Mouse (Mus musculus) CH12.LX (cell line): Measurements from ENCODE around the gene Fars2. TPM values are rescaled to one million over a fixed set of nuclear protein-coding genes. Genes with fewer than 3 reads are reported as not detected.

Experiments
- DNase-seq: peaks from one replicate; pipeline ENCODE4 v3.0.0-alpha.2; 2013; ENCODE audit errors: extremely low read depth
- H3K27ac ChIP-seq: 2 replicates; pipeline ENCODE4 v1.5.1; 2012; ENCODE audit warnings: low read depth, mild to moderate bottlenecking, control low read depth, moderate library complexity; ENCODE audit not compliant: insufficient read depth
- H3K27me3 ChIP-seq: replicated peaks from 2 replicates; pipeline ENCODE3; 2012; ENCODE audit warnings: inconsistent platforms
- H3K36me3 ChIP-seq, 2 experiments: replicated peaks in 1 of 2; 2 replicates each; pipeline versions ENCODE3 to v1.6.1; 2012; ENCODE audit warnings: inconsistent platforms in 1 of 2, low read length in 1 of 2, mild to moderate bottlenecking in 1 of 2, mixed read lengths in 1 of 2, moderate library complexity in 1 of 2; ENCODE audit not compliant: control insufficient read depth in 1 of 2, insufficient read depth in 1 of 2
- H3K4me1 ChIP-seq, 2 experiments: 2 replicates each; pipeline ENCODE4 v1.6.1; 2012; ENCODE audit warnings: inconsistent platforms in 1 of 2, moderate library complexity in 1 of 2; ENCODE audit not compliant: insufficient read depth in 2 of 2, control insufficient read depth in 1 of 2
- H3K4me2 ChIP-seq: 2 replicates; pipeline ENCODE4 v1.6.1; 2012; ENCODE audit warnings: low read depth, mild to moderate bottlenecking, control low read depth; ENCODE audit not compliant: poor library complexity, insufficient read depth, severe bottlenecking
- H3K4me3 ChIP-seq, 3 experiments: fragments of 150-350 bp in 1 of 3; sonication (generic) in 1 of 3; replicated peaks in 1 of 3; 2 replicates each; pipeline versions ENCODE3 to v1.5.1; 2011 to 2012; ENCODE audit warnings: low read depth in 2 of 3, low read length in 2 of 3, mild to moderate bottlenecking in 2 of 3, moderate library complexity in 2 of 3, control low read depth in 1 of 3, improper control_type of control experiment in 1 of 3, inconsistent platforms in 1 of 3, mixed read lengths in 1 of 3; ENCODE audit not compliant: poor library complexity in 1 of 3
- H3K79me2 ChIP-seq: replicated peaks from 2 replicates; pipeline ENCODE4 v1.6.1; 2012; ENCODE audit warnings: mild to moderate bottlenecking, moderate library complexity; ENCODE audit not compliant: control insufficient read depth, poor library complexity, insufficient read depth, severe bottlenecking; ENCODE audit errors: extremely low read depth
- H3K9ac ChIP-seq: 2 replicates; pipeline ENCODE4 v1.6.1; 2012; ENCODE audit warnings: low read depth, mild to moderate bottlenecking, control low read depth, moderate library complexity; ENCODE audit not compliant: insufficient read depth
- H3K9me3 ChIP-seq: replicated peaks from 2 replicates; pipeline ENCODE3; 2012; ENCODE audit warnings: low read length, inconsistent platforms, mixed read lengths
- BHLHE40 ChIP-seq: IDR thresholded peaks from 2 replicates; pipeline ENCODE4 v1.6.1; 2011; ENCODE audit warnings: mild to moderate bottlenecking, low read depth, low read length, improper control_type of control experiment
- CHD1 ChIP-seq: IDR thresholded peaks from 2 replicates; pipeline ENCODE4 v1.6.1; 2012; ENCODE audit warnings: low read depth, low read length, improper control_type of control experiment, inconsistent platforms
- CHD2 ChIP-seq: IDR thresholded peaks from 2 replicates; pipeline ENCODE4 v1.6.1; 2011; ENCODE audit warnings: low read length, improper control_type of control experiment
- CTCF ChIP-seq, 2 experiments: IDR thresholded peaks in 1 of 2; conservative IDR thresholded peaks in 1 of 2; 2 replicates each; pipeline ENCODE4 v1.5.1; 2011 to 2012; ENCODE audit warnings: low read depth in 2 of 2, low read length in 2 of 2, improper control_type of control experiment in 1 of 2, inconsistent platforms in 1 of 2, mild to moderate bottlenecking in 1 of 2, moderate library complexity in 1 of 2
- E2F4 ChIP-seq: IDR thresholded peaks from 2 replicates; pipeline ENCODE4 v1.6.1; 2011; ENCODE audit warnings: low read depth, low read length, improper control_type of control experiment; ENCODE audit not compliant: insufficient replicate concordance
- ELF1 ChIP-seq: IDR thresholded peaks from 2 replicates; pipeline ENCODE4 v1.6.1; 2014; ENCODE audit warnings: low read depth, mild to moderate bottlenecking, inconsistent platforms, low read length, improper control_type of control experiment
- EP300 ChIP-seq: IDR thresholded peaks from 2 replicates; pipeline ENCODE4 v1.6.1; 2011; ENCODE audit warnings: low read length, improper control_type of control experiment
- ETS1 ChIP-seq: conservative IDR thresholded peaks from 2 replicates; pipeline ENCODE4 v1.6.1; 2012; ENCODE audit warnings: low read depth, mild to moderate bottlenecking, inconsistent platforms, low read length, improper control_type of control experiment, moderate library complexity
- GABPA ChIP-seq: IDR thresholded peaks from 2 replicates; pipeline ENCODE4 v1.6.1; 2012; ENCODE audit warnings: low read depth, low read length, improper control_type of control experiment, inconsistent platforms; ENCODE audit not compliant: insufficient replicate concordance
- HCFC1 ChIP-seq: IDR thresholded peaks from 2 replicates; pipeline ENCODE4 v1.6.1; 2012; ENCODE audit warnings: low read depth, mild to moderate bottlenecking, inconsistent platforms, low read length, improper control_type of control experiment
- IRF4 ChIP-seq: IDR thresholded peaks from 2 replicates; pipeline ENCODE4 v1.6.1; 2014; ENCODE audit warnings: low read depth, mild to moderate bottlenecking, inconsistent platforms, low read length, improper control_type of control experiment
- JUN ChIP-seq: IDR thresholded peaks from 2 replicates; pipeline ENCODE4 v1.6.1; 2011; ENCODE audit warnings: low read depth, mild to moderate bottlenecking, low read length, improper control_type of control experiment, moderate library complexity; ENCODE audit not compliant: insufficient read depth
- JUND ChIP-seq: conservative IDR thresholded peaks from 2 replicates; pipeline ENCODE4 v1.6.1; 2011; ENCODE audit warnings: low read depth, low read length, improper control_type of control experiment
- KAT2A ChIP-seq: IDR thresholded peaks from 2 replicates; pipeline ENCODE4 v1.6.1; 2012; ENCODE audit warnings: low read length, improper control_type of control experiment, inconsistent platforms; ENCODE audit not compliant: insufficient replicate concordance
- MAFK ChIP-seq: IDR thresholded peaks from 2 replicates; pipeline ENCODE4 v1.6.1; 2011; ENCODE audit warnings: low read length, improper control_type of control experiment; ENCODE audit not compliant: insufficient replicate concordance
- MAX ChIP-seq: IDR thresholded peaks from 2 replicates; pipeline ENCODE4 v1.6.1; 2011; ENCODE audit warnings: low read length, improper control_type of control experiment
- MAZ ChIP-seq: IDR thresholded peaks from 2 replicates; pipeline ENCODE4 v1.6.1; 2012; ENCODE audit warnings: low read depth, mild to moderate bottlenecking, inconsistent platforms, low read length, improper control_type of control experiment, moderate library complexity
- MEF2A ChIP-seq: IDR thresholded peaks from 2 replicates; pipeline ENCODE4 v1.6.1; 2014; ENCODE audit warnings: low read depth, mild to moderate bottlenecking, inconsistent platforms, low read length, improper control_type of control experiment, borderline replicate concordance
- MXI1 ChIP-seq: IDR thresholded peaks from 2 replicates; pipeline ENCODE4 v1.6.1; 2011; ENCODE audit warnings: mild to moderate bottlenecking, low read depth, low read length, improper control_type of control experiment
- MYC ChIP-seq: IDR thresholded peaks from 2 replicates; pipeline ENCODE4 v1.6.1; 2011; ENCODE audit warnings: low read depth, mild to moderate bottlenecking, improper control_type of control experiment, low read length
- NELFE ChIP-seq: IDR thresholded peaks from 2 replicates; pipeline ENCODE4 v1.6.1; 2011; ENCODE audit warnings: low read depth, low read length, improper control_type of control experiment
- NRF1 ChIP-seq: IDR thresholded peaks from 2 replicates; pipeline ENCODE4 v1.6.1; 2014; ENCODE audit warnings: low read depth, mild to moderate bottlenecking, inconsistent platforms, low read length, improper control_type of control experiment, moderate library complexity
- PAX5 ChIP-seq: IDR thresholded peaks from 2 replicates; pipeline ENCODE4 v1.6.1; 2012; ENCODE audit warnings: low read length, inconsistent platforms, mixed read lengths
- POLR2A ChIP-seq: IDR thresholded peaks from 2 replicates; pipeline ENCODE4 v1.6.1; 2011; ENCODE audit warnings: low read depth, mild to moderate bottlenecking, improper control_type of control experiment, low read length
- POLR2AphosphoS2 ChIP-seq: IDR thresholded peaks from 2 replicates; pipeline ENCODE4 v1.6.1; 2011; ENCODE audit warnings: low read depth, low read length, improper control_type of control experiment
- RAD21 ChIP-seq: IDR thresholded peaks from 2 replicates; pipeline ENCODE4 v1.6.1; 2011; ENCODE audit warnings: low read depth, mild to moderate bottlenecking, low read length, improper control_type of control experiment, moderate library complexity
- RCOR1 ChIP-seq: conservative IDR thresholded peaks from 2 replicates; pipeline ENCODE4 v1.6.1; 2012; ENCODE audit warnings: low read depth, mild to moderate bottlenecking, inconsistent platforms, low read length, improper control_type of control experiment
- SIN3A ChIP-seq: IDR thresholded peaks from 2 replicates; pipeline ENCODE4 v1.6.1; 2012; ENCODE audit warnings: low read length, improper control_type of control experiment, inconsistent platforms
- SMC3 ChIP-seq: IDR thresholded peaks from 2 replicates; pipeline ENCODE4 v1.6.1; 2011; ENCODE audit warnings: low read depth, low read length, improper control_type of control experiment
- TBP ChIP-seq: conservative IDR thresholded peaks from 2 replicates; pipeline ENCODE4 v1.6.1; 2011; ENCODE audit warnings: low read depth, low read length, improper control_type of control experiment
- TCF12 ChIP-seq: IDR thresholded peaks from 2 replicates; pipeline ENCODE4 v1.6.1; 2014; ENCODE audit warnings: low read depth, mild to moderate bottlenecking, inconsistent platforms, low read length, improper control_type of control experiment
- UBTF ChIP-seq: IDR thresholded peaks from 2 replicates; pipeline ENCODE4 v1.6.1; 2012; ENCODE audit warnings: low read depth, mild to moderate bottlenecking, inconsistent platforms, low read length, improper control_type of control experiment, moderate library complexity
- USF1 ChIP-seq: IDR thresholded peaks from 2 replicates; pipeline ENCODE4 v1.6.1; 2014; ENCODE audit warnings: low read depth, mild to moderate bottlenecking, inconsistent platforms, low read length, improper control_type of control experiment
- USF2 ChIP-seq: conservative IDR thresholded peaks from 2 replicates; pipeline ENCODE4 v1.6.1; 2011; ENCODE audit warnings: low read depth, low read length, improper control_type of control experiment
- ZC3H11A ChIP-seq: IDR thresholded peaks from 2 replicates; pipeline ENCODE4 v1.6.1; 2012; ENCODE audit warnings: low read depth, mild to moderate bottlenecking, inconsistent platforms, low read length, improper control_type of control experiment
- ZKSCAN1 ChIP-seq: IDR thresholded peaks from 2 replicates; pipeline ENCODE4 v1.6.1; 2012; ENCODE audit warnings: low read depth, inconsistent platforms, low read length, improper control_type of control experiment, borderline replicate concordance
- ZMIZ1 ChIP-seq: IDR thresholded peaks from 2 replicates; pipeline ENCODE4 v1.6.1; 2012; ENCODE audit warnings: low read depth, mild to moderate bottlenecking, inconsistent platforms, low read length, improper control_type of control experiment
- ZNF384 ChIP-seq: IDR thresholded peaks from 2 replicates; pipeline ENCODE4 v1.6.1; 2012; ENCODE audit warnings: low read depth, low read length, improper control_type of control experiment, inconsistent platforms
- dilution Hi-C: fragments of 300-500 bp; cut with MboI; formaldehyde crosslinking; loops from 2 replicates; pipeline ENCODE4 v1.14.3; 2020; ENCODE audit warnings: low sequenced_read_pairs; ENCODE audit not compliant: extremely low pct_unique_long_range_greater_than_20kb, extremely low pct_ligation_motif_present
- in situ Hi-C: fragments of 300-500 bp; cut with MboI; formaldehyde crosslinking; loops from 3 replicates; pipeline ENCODE4 v1.14.3; 2019; ENCODE audit warnings: low sequenced_read_pairs, low pct_ligation_motif_present, low pct_unique_long_range_greater_than_20kb, mixed read lengths
- polyA plus RNA-seq: library from polyadenylated mRNA; unstranded; fragments of >175 nt; gene quantifications from 2 replicates; pipeline ENCODE4 v1.2.1, GENCODE M21; 2012; ENCODE audit warnings: low read depth; ENCODE audit not compliant: insufficient read length
- total RNA-seq, 2 experiments: library from RNA; depleted of rRNA; stranded (reverse); fragments of 300-350 nt in 1 of 2; fragments of >200 nt in 1 of 2; gene quantifications; 2 replicates each; pipeline ENCODE4 v1.2.3; 2012 to 2014

The Fars2 gene
- total and polyA plus RNA-seq, 3 experiments = 30.2 to 47.7 (median 46.4) TPM

DNA sequence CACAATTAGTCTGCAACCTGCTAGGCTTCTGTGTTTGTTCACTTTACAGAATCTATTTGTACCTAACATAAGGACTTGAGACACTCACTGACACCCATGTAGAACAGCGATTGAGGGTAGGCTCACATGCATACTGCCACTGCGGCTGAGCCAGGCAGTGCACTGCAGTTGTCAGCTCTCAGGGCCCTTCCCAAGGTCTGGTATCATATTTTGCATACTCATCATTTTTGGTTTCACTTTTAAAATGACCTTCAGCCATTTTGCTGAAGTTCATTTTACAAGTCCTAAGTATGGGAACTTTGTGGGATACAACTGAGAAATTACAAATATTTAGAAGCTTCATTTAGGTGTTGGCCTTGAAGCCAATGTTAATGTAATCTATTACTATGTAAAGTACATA lies 73.4 kb downstream of the Fars2 start:
- in situ Hi-C loops = no loop called here
- Histone ChIP-seq H3K36me3 (no peaks in the 10 kb centered on the region), H3K9me3 (no peaks in the 10 kb centered on the region), H3K9ac (no peak overlapping the region)
- TF ChIP-seq ETS1 (peak; percentile 88), USF1 (no peak), TBP (0 out of 2 replicates have a peak, but pooled peaks have one; percentile 39), BHLHE40 (peak; percentile 60), NRF1 (peak; percentile 22; the same call in 1 of the 2 replicates), CTCF (conservative IDR thresholded peaks at IDR 0.05 in 1 of 2, IDR thresholded peaks at IDR 0.05 in 1 of 2; ENCODE audit: low read depth in 2 of 2, low read length in 2 of 2) (peak in 1 of 2 experiments; percentile 47; a peak in 2 of 4 replicates), NELFE (0 out of 2 replicates have a peak, but pooled peaks have one; percentile 39), HCFC1 (no peak; the same call in 1 of the 2 replicates), MXI1 (no peak; the same call in 1 of the 2 replicates), MAZ (no peak), UBTF (no peak), RAD21 (peak; percentile 25), ZC3H11A (no peak), SIN3A (peak; percentile 50; the same call in 1 of the 2 replicates), CHD2 (no peak), EP300 (no peak; the same call in 1 of the 2 replicates), JUND (peak; percentile 38; the same call in 1 of the 2 replicates), MAX (0 out of 2 replicates have a peak, but pooled peaks have one; percentile 16), GABPA (no peak), IRF4 (peak; percentile 63; the same call in 1 of the 2 replicates), POLR2A (no peak), ELF1 (no peak), PAX5 (no peak), ZNF384 (no peak), ZKSCAN1 (no peak), POLR2AphosphoS2 (no peak), MYC (no peak), MEF2A (no peak), RCOR1 (no peak), MAFK (peak; percentile 100), SMC3 (peak; percentile 16; the same call in 1 of the 2 replicates), CHD1 (no peak), JUN (no peak), KAT2A (no peak), E2F4 (no peak), USF2 (no peak), ZMIZ1 (no peak), TCF12 (0 out of 2 replicates have a peak, but pooled peaks have one; percentile 18)
- TF ChIP-seq, all 38 proteins: peak for 14
- dilution Hi-C loops = no loop called here
- Histone ChIP-seq H3K4me2 (peak overlapping the region; percentile 22; the same call in 1 of the 2 replicates), H3K27ac (peak overlapping the region; percentile 28; the same call in 1 of the 2 replicates), H3K79me2 (no peaks in the 10 kb centered on the region), H3K4me1 (peaks cover 4 to 19% of the 10 kb centered on the region in 2 experiments; a peak in 3 of 4 replicates), H3K4me3 (peak overlapping the region in 1 of 3 experiments; percentile 10), H3K27me3 (no peaks in the 10 kb centered on the region)
- DNase-seq = peak; percentile 70
